Mouse (Mus musculus) frontal cortex, adult (tissue): Measurements from ENCODE around the gene Gm21865.
"Not testable (repeated sequence)": the region's sequence is repeated elsewhere in the genome, so short reads cannot be mapped to it uniquely, and the experiment has no call there.

Experiments
- ATAC-seq: cut with Nextera tagmentation; 2 replicates; pipeline ENCODE4 v1.9.2; 2017; ENCODE audit warnings: mild to moderate bottlenecking, moderate library complexity, mixed read lengths; ENCODE audit not compliant: low TSS enrichment

The Gm21865 gene

GRCm38 (mm10) chrY:40316803-40317202, at the start of gene Gm21865:
Gene Gm21865 (minus strand): TSS chrY:40316903.
- not testable (repeated sequence) for ATAC-seq
